Mouse (Mus musculus): ENCODE results near the gene Ppme1.
A peak's percentile ranks its signal among the peaks of the same experiment; 100 is the strongest.

Gene Ppme1

GRCm38 (mm10) chr7:100371495-100372451, at the start of gene Ppme1, which contains the start of gene C2cd3:
Gene Ppme1, minus strand, starts transcription at chr7:100372307.
Gene C2cd3, plus strand, starts transcription at chr7:100372233.
- DNase-seq (ENCODE audit: low spot score), result peak; percentile 99

- DNase-seq (ENCODE audit: low spot score), result no peak
Observed at GRCm38 (mm10) chr7:100408684-100409083, 36.6 kb upstream of the Ppme1 start.

GRCm38 (mm10) chr7:100407677-100408076, 35.6 kb upstream of the Ppme1 start:
- no peak for DNase-seq (ENCODE audit: low spot score)

DNA sequence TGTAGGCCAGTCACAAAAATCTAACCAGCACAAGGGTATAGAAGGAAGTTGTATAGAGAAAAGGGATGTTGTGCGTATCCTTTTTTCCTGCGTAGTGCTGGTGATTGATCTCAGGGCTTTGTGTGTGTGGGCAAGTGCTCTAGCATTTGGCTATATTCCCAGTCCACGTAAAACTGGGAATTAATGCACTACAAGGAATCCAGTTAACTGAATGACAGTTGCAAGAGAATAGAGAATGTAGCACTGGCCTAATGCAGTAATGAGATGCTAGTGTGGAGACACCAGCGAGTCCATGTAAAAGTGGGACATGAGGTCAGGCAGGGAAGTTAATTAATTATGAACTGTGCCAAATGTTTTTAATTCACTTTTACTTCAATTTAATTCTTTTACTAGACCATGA, 30.6 kb upstream of the Ppme1 start:
- DNase-seq (ENCODE audit: low spot score), result no peak

- DNase-seq (ENCODE audit: low spot score), result no peak
Observed at GRCm38 (mm10) chr7:100400899-100401539, 28.9 kb upstream of the Ppme1 start.

DNA sequence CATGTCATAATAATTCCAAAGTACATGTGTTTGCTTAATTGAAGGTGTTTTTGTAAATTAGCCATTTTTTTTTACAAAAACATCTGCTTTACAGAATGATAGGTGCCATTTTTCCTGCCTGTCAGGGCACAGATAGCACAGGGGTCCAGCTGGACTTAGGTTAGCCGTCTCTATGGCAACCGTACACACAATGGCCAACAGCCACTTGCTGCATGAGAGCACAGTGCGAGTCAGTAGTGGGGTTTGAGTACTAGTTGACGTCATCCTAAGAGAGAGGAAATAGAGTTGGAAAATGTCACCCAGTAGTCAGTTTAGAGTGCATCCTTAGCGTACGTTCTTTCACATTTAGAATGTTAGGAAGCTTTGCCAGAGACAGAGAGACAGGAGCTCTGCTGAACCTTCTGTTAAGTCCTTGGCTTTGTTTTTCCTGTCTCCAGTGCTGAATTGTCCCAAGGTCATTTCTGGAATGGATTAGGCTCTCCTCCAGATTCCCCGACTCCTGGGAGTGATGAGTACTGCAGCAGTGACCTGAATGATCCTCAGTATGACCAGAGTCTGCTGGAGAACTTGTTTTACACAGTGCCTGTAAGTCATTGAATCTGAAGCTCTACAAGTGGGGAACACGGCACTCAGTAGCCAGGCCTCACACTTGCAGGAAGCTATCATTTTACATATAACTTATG, 27.3 kb upstream of the Ppme1 start:
- DNase-seq (ENCODE audit: low spot score), result no peak

DNA sequence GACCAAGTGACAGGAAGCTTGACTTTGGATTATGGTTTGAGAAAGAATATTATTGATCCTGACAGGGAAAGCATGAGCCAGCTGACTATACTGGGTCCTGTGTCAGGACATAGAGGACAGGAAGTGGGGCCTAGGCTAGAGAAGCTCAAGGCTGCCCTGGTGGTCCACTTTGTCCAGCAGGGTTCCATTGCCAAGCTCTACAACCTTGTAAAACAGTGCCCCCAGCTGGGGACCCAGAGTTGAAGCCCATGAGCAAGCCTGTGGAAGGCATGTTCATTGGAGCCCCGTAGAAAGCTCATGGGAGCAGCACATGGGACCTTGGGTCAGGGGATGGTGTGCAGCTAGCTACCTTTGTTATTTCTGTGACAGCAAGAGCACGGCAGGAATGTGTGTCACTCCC, 20.2 kb upstream of the Ppme1 start:
- DNase-seq (ENCODE audit: low spot score), result peak; percentile 27

DNA sequence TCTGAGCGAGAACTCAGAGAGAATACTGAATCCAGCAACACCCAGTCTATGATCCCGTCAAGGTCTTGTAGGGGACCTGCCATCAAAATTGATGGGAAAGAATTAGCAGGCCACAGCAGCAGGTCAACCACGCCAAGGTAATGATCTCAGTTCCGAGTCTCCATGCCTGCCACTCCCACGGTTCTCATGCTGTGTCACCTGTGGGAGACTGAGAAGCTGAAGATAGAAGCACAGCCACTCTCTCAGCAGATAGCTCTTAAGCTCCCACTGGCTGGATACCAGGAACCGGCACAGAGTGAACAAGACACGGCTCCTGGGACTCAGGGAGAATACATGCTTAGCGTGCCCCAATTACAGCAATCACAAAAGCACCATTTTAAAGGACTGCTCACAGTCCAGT, 18.1 kb upstream of the Ppme1 start:
- DNase-seq (ENCODE audit: low spot score), result no peak

- no peak for DNase-seq (ENCODE audit: low spot score)
Observed at GRCm38 (mm10) chr7:100388174-100388573, 16.1 kb upstream of the Ppme1 start.

GRCm38 (mm10) chr7:100383207-100383606, 11.1 kb upstream of the Ppme1 start:
- DNase-seq (ENCODE audit: low spot score), result no peak

GRCm38 (mm10) chr7:100381161-100381560, 9.1 kb upstream of the Ppme1 start:
- DNase-seq (ENCODE audit: low spot score), result no peak

GRCm38 (mm10) chr7:100378257-100378656, 6.2 kb upstream of the Ppme1 start:
- no peak for DNase-seq (ENCODE audit: low spot score)

DNA sequence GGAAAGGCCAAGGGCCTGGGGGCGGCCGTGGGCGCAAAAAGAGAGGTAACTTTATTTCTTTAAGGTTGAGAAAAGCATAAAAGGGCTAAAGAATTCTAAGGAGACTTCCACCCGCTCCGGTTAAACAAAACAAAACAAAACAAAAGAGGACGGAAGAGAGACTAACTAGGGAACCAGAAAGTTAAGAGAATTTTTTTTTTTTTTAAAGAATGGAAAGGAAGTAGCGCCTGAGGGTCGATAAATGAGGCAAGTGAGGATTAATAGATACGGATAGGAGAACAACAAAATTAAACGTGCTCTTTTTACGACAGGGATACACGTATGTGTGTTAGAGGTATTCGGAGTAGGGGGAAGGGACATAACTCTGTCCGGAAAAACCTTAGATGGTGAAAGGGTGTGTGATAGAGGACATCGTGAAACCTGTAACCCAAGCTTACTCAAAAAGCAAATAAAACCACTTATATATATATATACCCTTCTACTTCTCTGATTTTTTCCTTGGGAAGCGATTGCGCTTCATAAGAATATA, 409 bp upstream of the Ppme1 start:
- no peak for DNase-seq (ENCODE audit: low spot score)

DNA sequence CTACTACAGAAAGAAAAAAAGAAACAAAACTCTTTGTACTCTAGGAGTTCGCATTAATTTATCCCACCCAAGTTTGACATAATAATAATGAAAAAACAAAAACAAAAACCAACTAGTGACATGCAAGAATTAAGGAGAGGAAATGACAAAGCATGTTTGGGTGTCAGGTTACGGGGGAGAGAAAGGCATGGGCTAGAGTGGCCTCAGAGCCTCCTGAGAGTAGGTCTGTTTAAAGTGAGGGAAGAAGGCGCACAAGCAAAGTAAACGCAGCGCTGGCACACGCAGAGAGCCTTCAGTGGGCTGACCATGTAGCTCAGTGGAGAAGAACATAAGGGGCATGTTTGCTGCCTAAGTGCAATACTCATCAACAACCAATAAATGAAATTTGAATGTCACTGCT, 7.2 kb downstream of the Ppme1 start:
- DNase-seq (ENCODE audit: low spot score), result no peak

GRCm38 (mm10) chr7:100363162-100363561, 8.9 kb downstream of the Ppme1 start:
- DNase-seq (ENCODE audit: low spot score), result no peak

GRCm38 (mm10) chr7:100357856-100358255, 14.3 kb downstream of the Ppme1 start:
- DNase-seq (ENCODE audit: low spot score), result no peak

DNA sequence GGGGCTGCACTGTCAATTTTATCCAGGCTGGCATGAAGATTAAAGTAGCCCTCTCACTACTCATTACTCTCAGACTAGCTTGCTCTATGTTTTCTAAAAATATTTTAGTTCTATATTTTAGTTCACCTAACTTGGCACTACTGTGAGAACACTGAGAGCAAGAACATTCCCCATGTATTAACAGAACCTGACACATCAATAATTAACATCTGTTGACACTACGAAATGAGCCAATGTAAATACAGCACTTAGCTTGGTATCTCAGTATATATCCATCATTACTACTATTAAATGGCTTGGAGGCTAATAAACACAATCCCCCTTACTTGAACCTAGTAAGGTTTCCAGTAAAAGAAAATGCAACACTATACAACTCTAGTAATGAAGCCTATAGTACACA, 15.3 kb downstream of the Ppme1 start:
- DNase-seq (ENCODE audit: low spot score), result no peak

GRCm38 (mm10) chr7:100356324-100356723, 15.8 kb downstream of the Ppme1 start:
- DNase-seq (ENCODE audit: low spot score), result no peak

- DNase-seq (ENCODE audit: low spot score), result no peak
Observed at GRCm38 (mm10) chr7:100354984-100355383, 17.1 kb downstream of the Ppme1 start.

DNA sequence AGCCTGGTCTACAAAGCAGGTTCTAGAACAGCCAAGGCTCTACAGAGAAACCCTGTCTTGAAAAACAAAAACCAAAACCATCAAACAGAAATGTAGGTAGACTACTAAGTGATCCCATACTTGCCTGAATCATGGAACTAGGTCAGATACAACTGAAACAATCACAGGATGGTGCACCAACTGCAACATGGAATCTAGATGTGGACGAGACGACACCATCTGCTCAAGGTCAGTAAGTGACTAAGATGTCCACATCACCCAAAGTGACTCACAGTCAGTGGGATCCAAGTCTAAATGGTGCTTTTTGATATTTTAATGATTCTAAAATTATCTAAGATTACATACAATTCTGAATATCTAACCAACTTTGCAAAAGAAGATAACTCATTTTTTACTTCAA, 36.2 kb downstream of the Ppme1 start:
- no peak for DNase-seq (ENCODE audit: low spot score)

- DNase-seq (ENCODE audit: low spot score), result no peak
Observed at GRCm38 (mm10) chr7:100331269-100331668, 40.8 kb downstream of the Ppme1 start.

GRCm38 (mm10) chr7:100328636-100329035, 43.5 kb downstream of the Ppme1 start:
- DNase-seq (ENCODE audit: low spot score), result no peak

Data from MN1 (cell line).